Mouse (Mus musculus): ENCODE data around the gene Gm8994. TPM values are rescaled to one million over a fixed set of nuclear protein-coding genes. Genes with fewer than 3 reads are reported as not detected.
A peak's percentile ranks its signal among the peaks of the same experiment; 100 is the strongest.
"Not testable (repeated sequence)": the region's sequence is repeated elsewhere in the genome, so short reads cannot be mapped to it uniquely, and the experiment has no call there.

The Gm8994 gene
- polyA plus RNA-seq, 1 experiment from 2014 or later: not detected

DNA sequence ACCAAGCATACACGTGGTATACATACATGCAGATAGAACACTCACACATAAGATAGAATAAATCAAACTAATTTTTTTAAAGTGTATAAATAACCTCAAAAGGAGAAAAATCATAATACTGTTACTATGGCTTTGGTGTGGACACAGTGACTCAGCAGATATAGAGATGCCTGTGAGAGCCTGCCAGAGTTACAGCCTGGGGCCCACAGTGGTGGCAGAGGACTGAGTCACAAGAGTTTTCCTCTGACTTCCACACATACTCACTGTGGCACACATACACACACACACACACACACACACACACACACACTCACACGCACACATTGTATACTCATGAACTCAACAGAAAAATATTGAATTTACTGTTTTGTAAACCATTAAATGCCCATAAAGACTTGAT is 17.9 kb upstream of the Gm8994 start:
- 92% methylated on average over 2 of the region's 2 CpGs for WGBS
- no peaks in the 10 kb centered on the region for H3K36me3 ChIP-seq
- H3K27ac ChIP-seq (replicated peaks): no peak overlapping the region
- H3K9ac ChIP-seq: no peak overlapping the region
- ATAC-seq (ENCODE audit: insufficient number of reproducible peaks, low FRiP score, low TSS enrichment, low read depth): no peak
- H3K4me3 ChIP-seq (replicated peaks): no peak overlapping the region
- no peak overlapping the region for H3K4me2 ChIP-seq (replicated peaks)
- H3K9me3 ChIP-seq (replicated peaks): no peaks in the 10 kb centered on the region
- H3K27me3 ChIP-seq: no peaks in the 10 kb centered on the region
- no peaks in the 10 kb centered on the region for H3K4me1 ChIP-seq

DNA sequence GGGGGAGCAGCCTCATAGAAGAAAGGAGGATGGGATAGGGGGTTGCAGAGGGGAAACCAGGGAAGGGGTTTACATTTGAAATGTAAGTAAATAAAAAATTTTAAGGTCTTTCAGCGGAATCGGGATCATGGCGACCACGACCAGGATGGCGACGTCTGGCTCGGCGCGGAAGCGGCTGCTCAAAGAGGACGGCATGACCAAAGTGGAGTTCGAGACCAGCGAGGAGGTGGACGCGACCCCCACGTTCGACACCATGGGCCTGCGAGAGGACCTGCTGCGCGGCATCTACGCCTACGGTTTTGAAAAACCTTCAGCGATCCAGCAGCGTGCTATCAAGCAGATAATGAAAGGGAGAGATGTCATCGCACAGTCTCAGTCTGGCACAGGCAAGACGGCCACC is 1.1 kb downstream of the Gm8994 start:
- H3K4me1 ChIP-seq; H3K36me3 ChIP-seq; ATAC-seq (ENCODE audit: insufficient number of reproducible peaks, low FRiP score, low TSS enrichment, low read depth); H3K27me3 ChIP-seq; H3K4me2 ChIP-seq (replicated peaks); H3K9me3 ChIP-seq (replicated peaks); H3K4me3 ChIP-seq (replicated peaks); H3K27ac ChIP-seq (replicated peaks); H3K9ac ChIP-seq: not testable (repeated sequence)
- WGBS: 95% methylated on average over 26 of the region's 26 CpGs

DNA sequence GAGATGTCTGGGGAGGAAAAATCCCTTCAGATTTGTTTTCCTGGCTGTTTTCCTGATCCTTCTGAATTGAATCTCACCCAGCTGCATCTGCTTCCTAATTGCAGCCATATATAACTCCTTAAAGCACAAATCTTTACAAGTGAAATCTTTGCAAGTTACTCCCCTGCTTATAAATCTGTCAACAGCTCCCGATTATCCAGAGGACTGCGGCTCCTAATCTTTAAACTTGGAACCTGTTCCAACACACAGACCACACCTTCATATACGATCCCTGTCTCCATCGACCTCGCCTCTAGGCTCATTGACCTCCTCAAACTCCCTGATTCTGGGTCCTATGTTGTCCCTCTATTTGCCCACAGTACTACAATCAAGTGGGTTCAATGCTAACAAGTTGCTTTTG is 13.3 kb downstream of the Gm8994 start:
- Histone ChIP-seq H3K27me3 (no peaks in the 10 kb centered on the region), H3K9me3 (replicated peaks) (no peaks in the 10 kb centered on the region), H3K4me1 (no peaks in the 10 kb centered on the region), H3K4me3 (replicated peaks) (no peak overlapping the region), H3K36me3 (no peaks in the 10 kb centered on the region), H3K9ac (no peak overlapping the region), H3K27ac (replicated peaks) (no peak overlapping the region), H3K4me2 (replicated peaks) (no peak overlapping the region)
- ATAC-seq (ENCODE audit: insufficient number of reproducible peaks, low FRiP score, low TSS enrichment, low read depth): no peak
- 73% methylated on average over 5 of the region's 5 CpGs for WGBS

DNA sequence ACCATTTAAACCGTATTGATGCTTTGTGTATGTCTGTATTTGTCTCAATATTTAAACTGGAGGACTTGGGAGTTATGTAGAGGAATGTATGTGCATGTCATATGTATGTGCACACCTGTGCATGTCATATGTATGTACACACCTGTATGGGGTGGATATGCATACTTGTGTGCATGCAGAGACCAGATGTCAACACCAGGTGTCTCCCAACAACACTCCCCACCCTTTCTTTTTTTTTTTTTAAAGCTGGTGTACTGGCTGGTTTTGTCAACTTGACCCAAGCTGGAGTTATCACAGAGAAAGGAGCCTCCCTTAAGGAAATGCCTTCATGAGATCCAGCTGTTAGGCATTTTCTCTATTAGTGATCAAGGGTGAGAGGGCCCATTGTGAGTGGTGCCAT is 13.8 kb downstream of the Gm8994 start:
- WGBS: 92% methylated on average over 1 of the region's 1 CpGs
- H3K36me3 ChIP-seq: no peaks in the 10 kb centered on the region
- H3K27me3 ChIP-seq: no peaks in the 10 kb centered on the region

DNA sequence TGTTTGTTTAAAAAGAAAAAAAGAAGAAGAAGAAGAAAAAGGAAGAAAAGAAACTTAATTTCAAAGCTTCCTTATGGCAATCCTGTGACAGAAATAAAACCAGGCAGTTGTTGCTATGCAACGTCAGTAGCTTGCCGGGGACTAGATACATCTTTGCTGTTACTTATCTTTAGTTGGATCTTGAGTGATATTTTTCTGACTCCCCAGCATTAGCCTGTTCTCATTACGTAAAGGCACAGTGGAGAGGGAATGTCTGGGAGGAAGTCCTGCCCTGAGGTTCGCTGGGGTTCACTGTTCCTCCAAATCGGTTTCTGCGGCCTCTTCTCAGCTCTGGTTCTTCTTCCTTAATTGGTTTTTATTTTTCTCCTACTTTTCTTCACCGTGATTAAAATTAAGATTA is 16.5 kb downstream of the Gm8994 start:
- Histone ChIP-seq H3K4me1 (no peaks in the 10 kb centered on the region), H3K4me3 (replicated peaks) (no peak overlapping the region), H3K4me2 (replicated peaks) (no peak overlapping the region), H3K36me3 (no peaks in the 10 kb centered on the region), H3K9ac (no peak overlapping the region), H3K27ac (replicated peaks) (no peak overlapping the region), H3K27me3 (no peaks in the 10 kb centered on the region), H3K9me3 (replicated peaks) (no peaks in the 10 kb centered on the region)
- ATAC-seq (ENCODE audit: insufficient number of reproducible peaks, low FRiP score, low TSS enrichment, low read depth): no peak
- WGBS: 81% methylated on average over 7 of the region's 7 CpGs

More for the DNA sequence above, 13.8 kb downstream of the Gm8994 start:
- Histone ChIP-seq H3K27ac (replicated peaks) (no peak overlapping the region), H3K9me3 (replicated peaks) (no peaks in the 10 kb centered on the region), H3K9ac (no peak overlapping the region), H3K4me1 (no peaks in the 10 kb centered on the region), H3K4me2 (replicated peaks) (no peak overlapping the region), H3K4me3 (replicated peaks) (no peak overlapping the region)
- ATAC-seq (ENCODE audit: insufficient number of reproducible peaks, low FRiP score, low TSS enrichment, low read depth): no peak

DNA sequence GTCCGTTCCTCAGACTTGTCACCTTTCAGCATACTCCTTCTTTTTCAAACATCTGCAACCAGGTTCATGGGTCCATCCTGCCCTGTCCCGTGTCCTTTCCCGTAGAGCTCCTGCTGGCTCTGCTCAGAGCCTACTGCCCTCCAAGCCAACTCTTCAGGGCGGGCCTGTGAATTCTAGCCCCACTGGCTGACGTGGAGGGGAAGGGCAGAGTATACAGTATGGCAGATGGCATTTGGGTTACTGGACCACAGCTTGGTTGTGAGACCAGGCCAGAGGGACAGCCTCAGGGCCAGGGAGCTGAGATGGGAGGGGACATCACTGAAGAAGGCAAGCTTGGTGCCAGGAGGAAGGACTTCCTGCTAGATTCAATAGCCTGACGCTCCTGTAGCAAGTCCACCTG is 17.7 kb downstream of the Gm8994 start:
- peak; percentile 24; the same call in 1 of the 2 replicates for ATAC-seq (ENCODE audit: insufficient number of reproducible peaks, low FRiP score, low TSS enrichment, low read depth)
- H3K4me2 ChIP-seq (replicated peaks): no peak overlapping the region
- H3K36me3 ChIP-seq: no peaks in the 10 kb centered on the region
- WGBS: 88% methylated on average over 6 of the region's 6 CpGs
- H3K27ac ChIP-seq (replicated peaks): no peak overlapping the region
- H3K27me3 ChIP-seq: no peaks in the 10 kb centered on the region
- H3K4me3 ChIP-seq (replicated peaks): no peak overlapping the region
- H3K9ac ChIP-seq: no peak overlapping the region
- H3K4me1 ChIP-seq: no peaks in the 10 kb centered on the region
- H3K9me3 ChIP-seq (replicated peaks): no peaks in the 10 kb centered on the region

DNA sequence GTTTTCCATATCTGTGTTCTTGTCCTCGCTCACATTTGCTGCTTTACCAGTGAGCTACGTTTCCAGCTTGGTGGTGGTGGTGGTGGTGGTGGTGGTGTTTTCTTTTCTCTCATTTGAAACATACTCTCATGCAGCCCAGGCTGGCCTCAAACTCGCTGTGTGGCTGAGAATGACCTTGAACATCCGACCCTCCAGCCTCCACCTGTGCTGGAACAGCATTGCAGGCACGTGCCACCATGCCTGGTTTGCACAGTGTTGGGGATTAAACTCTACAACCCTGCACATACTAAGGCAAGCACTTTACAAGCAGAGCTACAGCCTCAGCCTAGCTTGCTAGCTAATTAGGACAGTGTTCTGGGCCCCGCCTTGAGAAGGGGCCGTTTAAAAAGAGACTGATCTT is 18.3 kb downstream of the Gm8994 start:
- no peaks in the 10 kb centered on the region for H3K36me3 ChIP-seq
- WGBS: 80% methylated on average over 7 of the region's 7 CpGs
- H3K27ac ChIP-seq (replicated peaks): no peak overlapping the region
- H3K4me1 ChIP-seq: no peaks in the 10 kb centered on the region
- H3K9ac ChIP-seq: no peak overlapping the region
- no peak overlapping the region for H3K4me3 ChIP-seq (replicated peaks)
- no peak overlapping the region for H3K4me2 ChIP-seq (replicated peaks)
- no peaks in the 10 kb centered on the region for H3K27me3 ChIP-seq
- H3K9me3 ChIP-seq (replicated peaks): no peaks in the 10 kb centered on the region
- ATAC-seq (ENCODE audit: insufficient number of reproducible peaks, low FRiP score, low TSS enrichment, low read depth): no peak

DNA sequence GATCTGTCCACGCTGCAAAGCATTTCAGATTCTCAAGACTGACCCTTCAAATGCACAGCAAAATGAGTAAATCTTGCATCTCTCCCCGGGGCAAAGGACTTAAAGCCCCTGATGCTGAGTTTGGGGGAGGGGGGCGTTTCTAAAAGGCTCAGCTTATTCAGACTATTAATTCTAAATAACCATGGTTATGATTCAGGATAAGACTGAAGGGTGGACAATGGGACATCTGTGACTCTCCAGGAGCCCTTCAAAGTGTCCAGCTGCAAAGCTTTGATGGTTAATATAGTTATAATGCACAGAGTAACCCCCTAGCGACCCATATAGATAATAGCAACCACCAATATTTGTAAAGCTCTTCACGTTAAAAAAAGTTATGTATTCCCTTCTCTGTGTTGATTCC is 19.7 kb downstream of the Gm8994 start:
- no peaks in the 10 kb centered on the region for H3K36me3 ChIP-seq
- H3K9ac ChIP-seq: no peak overlapping the region
- no peaks in the 10 kb centered on the region for H3K9me3 ChIP-seq (replicated peaks)
- H3K27ac ChIP-seq (replicated peaks): no peak overlapping the region
- H3K4me1 ChIP-seq: no peaks in the 10 kb centered on the region
- ATAC-seq (ENCODE audit: insufficient number of reproducible peaks, low FRiP score, low TSS enrichment, low read depth): no peak
- WGBS: 56% methylated on average over 5 of the region's 5 CpGs
- H3K4me3 ChIP-seq (replicated peaks): no peak overlapping the region
- H3K4me2 ChIP-seq (replicated peaks): no peak overlapping the region
- no peaks in the 10 kb centered on the region for H3K27me3 ChIP-seq

DNA sequence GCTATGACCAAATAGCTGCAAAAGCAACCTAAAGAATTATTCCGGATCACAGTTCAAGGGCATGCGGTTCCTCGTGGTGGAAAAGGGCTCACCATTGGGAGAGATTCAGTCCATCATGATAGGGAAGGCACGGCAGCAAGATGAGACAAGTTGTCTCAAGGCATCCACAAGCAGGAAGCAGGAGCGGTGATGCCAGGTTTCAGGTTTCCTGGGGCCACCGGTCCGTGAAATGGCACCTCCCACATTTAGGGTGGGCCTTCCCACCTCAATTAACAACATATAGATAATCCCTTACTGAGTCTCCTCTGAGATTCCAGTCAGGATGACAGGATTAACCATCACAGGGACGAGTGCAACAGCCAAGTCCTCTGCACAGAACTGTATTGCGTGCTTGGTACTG is 20.3 kb downstream of the Gm8994 start:
- Histone ChIP-seq H3K36me3 (no peaks in the 10 kb centered on the region), H3K9ac (no peak overlapping the region), H3K27ac (replicated peaks) (no peak overlapping the region), H3K4me3 (replicated peaks) (no peak overlapping the region), H3K4me2 (replicated peaks) (no peak overlapping the region), H3K27me3 (no peaks in the 10 kb centered on the region), H3K4me1 (no peaks in the 10 kb centered on the region), H3K9me3 (replicated peaks) (no peaks in the 10 kb centered on the region)
- 35% methylated on average over 9 of the region's 9 CpGs for WGBS
- ATAC-seq (ENCODE audit: insufficient number of reproducible peaks, low FRiP score, low TSS enrichment, low read depth): no peak

DNA sequence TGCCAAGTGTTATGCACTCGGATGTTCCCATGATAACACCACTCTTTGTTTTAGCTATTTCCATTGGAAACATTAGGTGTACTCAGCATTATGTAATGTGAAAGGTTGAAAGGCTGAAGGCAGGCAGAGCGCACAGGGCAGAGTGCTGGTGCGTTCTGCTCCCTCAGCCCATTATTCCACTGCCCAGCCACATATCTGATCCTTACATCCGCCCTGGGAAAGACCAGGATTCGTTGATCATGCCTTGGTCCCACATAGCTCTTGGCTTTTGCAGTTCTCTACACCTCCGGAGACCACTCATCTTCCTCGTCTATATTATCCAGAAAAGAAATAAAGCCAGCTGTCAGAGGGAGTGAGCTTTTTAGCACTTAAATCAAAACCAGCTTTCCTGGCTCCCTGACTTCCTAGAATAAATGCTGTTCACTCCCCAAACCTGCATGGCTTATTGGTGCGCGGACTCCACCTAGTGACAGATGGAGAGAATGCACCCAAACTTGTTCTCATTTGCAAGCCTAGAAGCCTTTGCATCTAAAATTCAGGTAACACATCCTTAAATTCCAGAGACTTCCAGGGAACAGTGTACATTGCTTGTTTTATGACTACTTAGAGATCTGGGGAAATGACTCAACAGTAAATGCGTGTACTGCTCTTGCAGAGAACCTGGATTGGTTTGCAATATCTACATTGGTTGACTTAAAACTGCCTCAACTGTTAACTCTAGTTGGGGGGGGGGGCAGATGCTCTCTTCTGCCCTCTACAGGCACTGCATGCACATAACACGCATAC is 26.3 kb downstream of the Gm8994 start:
- no peaks in the 10 kb centered on the region for H3K27me3 ChIP-seq
- peak overlapping the region; percentile 35 for H3K4me2 ChIP-seq (replicated peaks)
- H3K4me1 ChIP-seq: peaks cover 4% of the 10 kb centered on the region
- no peak overlapping the region for H3K9ac ChIP-seq
- 27% methylated on average over 11 of the region's 11 CpGs for WGBS
- no peak overlapping the region for H3K27ac ChIP-seq (replicated peaks)
- H3K4me3 ChIP-seq (replicated peaks): no peak overlapping the region
- H3K9me3 ChIP-seq (replicated peaks): no peaks in the 10 kb centered on the region
- 0 out of 2 replicates have a peak, but pooled peaks have one; percentile 29 for ATAC-seq (ENCODE audit: insufficient number of reproducible peaks, low FRiP score, low TSS enrichment, low read depth)
- H3K36me3 ChIP-seq: no peaks in the 10 kb centered on the region

DNA sequence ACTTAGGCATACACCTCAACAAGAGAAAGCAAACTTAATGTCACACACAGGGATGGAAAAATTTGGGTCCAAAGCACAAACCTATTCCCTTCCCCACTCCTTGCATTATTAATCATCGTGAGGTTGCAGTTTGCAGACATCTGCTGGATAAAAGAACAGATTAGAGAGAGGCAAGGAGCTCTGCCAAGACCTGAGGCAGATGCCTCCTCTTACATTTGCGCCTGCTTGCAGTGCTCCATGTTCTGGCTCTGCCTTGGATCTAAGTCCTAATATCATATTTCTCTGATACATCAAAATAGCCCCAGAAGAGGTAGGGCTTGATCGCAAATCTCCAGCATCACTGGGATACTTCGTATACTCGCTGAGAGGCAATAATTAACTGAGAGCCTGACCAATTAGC is 31.1 kb downstream of the Gm8994 start:
- Histone ChIP-seq H3K9ac (no peak overlapping the region), H3K9me3 (replicated peaks) (no peaks in the 10 kb centered on the region), H3K27me3 (no peaks in the 10 kb centered on the region), H3K4me1 (peaks cover under 1% of the 10 kb centered on the region), H3K27ac (replicated peaks) (no peak overlapping the region), H3K36me3 (no peaks in the 10 kb centered on the region), H3K4me3 (replicated peaks) (no peak overlapping the region), H3K4me2 (replicated peaks) (no peak overlapping the region)
- 44% methylated on average over 5 of the region's 5 CpGs for WGBS
- no peak for ATAC-seq (ENCODE audit: insufficient number of reproducible peaks, low FRiP score, low TSS enrichment, low read depth)

DNA sequence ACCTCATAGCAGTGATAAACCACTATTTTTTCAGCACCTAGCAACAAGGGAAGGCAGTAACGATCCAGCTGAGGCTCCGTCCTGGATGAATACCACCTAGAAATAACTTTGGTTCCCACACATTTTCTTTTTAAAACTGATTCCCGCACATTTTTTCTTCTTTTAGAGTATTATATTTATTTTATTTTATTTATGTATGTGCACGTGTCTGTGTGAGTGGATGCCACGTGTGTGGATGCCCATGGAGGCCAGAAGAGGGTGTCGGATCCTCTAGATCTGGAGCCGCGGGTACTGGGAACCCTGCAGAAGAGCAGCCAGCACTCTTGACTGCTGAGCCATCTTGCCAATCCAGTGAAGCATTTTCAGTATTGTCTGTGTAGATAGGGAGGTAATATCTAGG is 36.0 kb downstream of the Gm8994 start:
- no peak overlapping the region for H3K9ac ChIP-seq
- H3K36me3 ChIP-seq: no peaks in the 10 kb centered on the region
- H3K4me2 ChIP-seq (replicated peaks): no peak overlapping the region
- H3K27ac ChIP-seq (replicated peaks): no peak overlapping the region
- 91% methylated on average over 8 of the region's 8 CpGs for WGBS
- H3K4me1 ChIP-seq: no peaks in the 10 kb centered on the region
- no peaks in the 10 kb centered on the region for H3K27me3 ChIP-seq
- no peaks in the 10 kb centered on the region for H3K9me3 ChIP-seq (replicated peaks)
- no peak for ATAC-seq (ENCODE audit: insufficient number of reproducible peaks, low FRiP score, low TSS enrichment, low read depth)
- H3K4me3 ChIP-seq (replicated peaks): no peak overlapping the region
